Mouse (Mus musculus): ENCODE results near the gene Cct5.

- no peak for TF ChIP-seq CTCF (IDR thresholded peaks at IDR 0.05; ENCODE audit: control insufficient read depth, insufficient read depth, insufficient read length)
- TF ChIP-seq CEBPB (IDR thresholded peaks at IDR 0.05; ENCODE audit: low read depth): no peak
- no peak for TF ChIP-seq MAX (IDR thresholded peaks at IDR 0.05)
Observed at GRCm38 (mm10) chr15:31647851-31648569, 46.4 kb upstream of the Cct5 start.
